Mouse (Mus musculus) fat pad, adult 2 months (tissue): ENCODE measurements at regions not wholly inside any gene's neighbourhood (a gene's known extent, or its start where the extent isn't known, plus 50 kb on each side); places are given as distances from the start of the nearest gene placed in this dataset.
"Not testable (repeated sequence)": the region's sequence is repeated elsewhere in the genome, so short reads cannot be mapped to it uniquely, and the experiment has no call there.

Experiments
- DNase-seq: peaks from one replicate; pipeline ENCODE4 v3.0.0-alpha.2; 2011; ENCODE audit warnings: low read depth, low spot score; ENCODE audit errors: extremely low read depth

GRCm38 (mm10) chr12:115757526-115757925 is 290.0 kb upstream of the Zfp386 start:
- DNase-seq: not testable (repeated sequence)

- DNase-seq: not testable (repeated sequence)
Observed at GRCm38 (mm10) chr12:115759041-115759440, 288.5 kb upstream of the Zfp386 start.

GRCm38 (mm10) chr12:115761766-115762165 is 285.8 kb upstream of the Zfp386 start:
- not testable (repeated sequence) for DNase-seq

DNA sequence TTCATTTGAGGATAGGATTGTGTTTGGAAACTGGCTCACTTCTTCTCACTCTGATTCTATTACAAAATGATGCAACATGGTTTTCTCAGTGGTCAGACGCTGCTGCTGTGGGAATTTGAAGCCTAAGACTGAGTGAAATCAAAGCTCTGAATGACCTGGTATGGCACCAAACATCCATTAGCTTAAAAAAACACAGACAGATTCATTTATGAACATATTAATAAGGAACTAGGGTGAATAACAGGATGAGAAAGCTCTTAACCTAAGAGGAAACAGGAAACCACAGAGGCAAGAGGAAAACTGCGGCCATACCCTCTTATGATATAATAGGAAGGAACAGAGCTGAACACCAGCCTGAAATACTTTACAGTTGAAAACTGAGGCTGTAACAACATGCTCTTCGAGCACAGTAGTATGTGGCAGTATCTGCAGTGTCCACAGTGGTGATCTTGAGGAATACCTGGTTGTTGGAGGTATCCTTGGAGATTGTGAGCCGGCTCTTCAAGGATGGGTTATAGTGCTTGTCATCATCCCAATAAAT is 282.5 kb upstream of the Zfp386 start:
- not testable (repeated sequence) for DNase-seq

DNA sequence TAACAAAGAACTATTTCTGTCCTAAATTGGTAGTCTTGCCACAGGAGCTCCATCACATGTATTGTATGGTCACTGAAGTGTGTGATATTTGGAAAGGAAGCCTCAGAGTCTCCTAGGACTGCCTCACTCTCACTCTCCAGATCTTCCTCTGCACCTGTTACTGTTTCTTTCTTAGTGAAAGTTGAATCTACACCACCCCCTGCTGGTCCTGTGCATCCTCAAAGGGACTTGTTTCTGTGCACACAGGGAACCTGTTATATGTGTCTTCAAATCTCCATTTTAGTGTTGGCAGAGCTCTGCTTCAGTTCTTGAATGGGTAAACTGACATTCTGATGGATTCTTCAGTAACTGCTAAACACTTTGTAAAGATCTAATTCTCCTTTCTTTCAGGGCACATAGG is 276.3 kb upstream of the Zfp386 start:
- not testable (repeated sequence) for DNase-seq

GRCm38 (mm10) chr12:115790369-115790768 is 257.2 kb upstream of the Zfp386 start:
- DNase-seq: not testable (repeated sequence)

GRCm38 (mm10) chr12:115802499-115802898 is 245.0 kb upstream of the Zfp386 start:
- DNase-seq: not testable (repeated sequence)

- not testable (repeated sequence) for DNase-seq
Observed at GRCm38 (mm10) chr12:115803675-115804074, 243.8 kb upstream of the Zfp386 start.

DNA sequence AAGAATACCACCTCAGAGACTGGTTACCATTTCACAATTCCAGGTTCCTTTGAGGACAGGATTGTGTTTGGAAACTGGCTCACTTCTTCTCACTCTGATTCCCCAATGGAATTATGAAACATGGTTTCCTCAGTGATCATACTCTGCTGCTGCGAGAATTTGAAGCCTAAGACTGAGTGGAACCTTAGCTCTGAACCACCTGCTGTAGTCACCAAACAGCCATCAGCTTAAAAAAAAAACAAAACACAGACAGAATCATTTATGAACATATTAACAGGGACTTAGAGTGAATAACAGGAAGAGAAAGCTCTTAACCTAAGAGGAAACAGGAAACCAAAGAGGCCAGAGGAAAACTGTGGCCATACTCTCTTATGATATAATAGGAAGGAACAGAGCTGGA is 239.5 kb upstream of the Zfp386 start:
- no peak for DNase-seq
